Mouse (Mus musculus) liver, adult 2 months (tissue): ENCODE data around the gene Creb3l4. TPM values are rescaled to one million over a fixed set of nuclear protein-coding genes. Genes with fewer than 3 reads are reported as not detected.
"Not testable (repeated sequence)": the region's sequence is repeated elsewhere in the genome, so short reads cannot be mapped to it uniquely, and the experiment has no call there.

Experiments
- DNase-seq: peaks from one replicate; pipeline ENCODE4 v3.0.0-alpha.2; 2011; ENCODE audit warnings: low read depth, low spot score; ENCODE audit errors: extremely low read depth
- H3K27ac ChIP-seq: fragments of 200-500 bp; replicated peaks from 2 replicates; pipeline ENCODE4 v1.5.1; 2012; ENCODE audit warnings: low read depth, mild to moderate bottlenecking, control low read depth, inconsistent platforms, low read length; ENCODE audit not compliant: insufficient read depth
- H3K27me3 ChIP-seq: fragments of 200-500 bp; 2 replicates; pipeline ENCODE4 v1.6.1; 2012; ENCODE audit warnings: mild to moderate bottlenecking, moderate library complexity, low read length, inconsistent platforms; ENCODE audit not compliant: control insufficient read depth, insufficient read depth
- H3K36me3 ChIP-seq: fragments of 200-500 bp; 2 replicates; pipeline ENCODE4 v1.6.1; 2012; ENCODE audit warnings: low read length, inconsistent platforms; ENCODE audit not compliant: control insufficient read depth, insufficient read depth
- H3K4me1 ChIP-seq: fragments of 200-500 bp; 2 replicates; pipeline ENCODE4 v1.6.1; 2011; ENCODE audit warnings: low read length; ENCODE audit not compliant: control insufficient read depth, insufficient read depth
- H3K4me3 ChIP-seq: fragments of 200-500 bp; 2 replicates; pipeline ENCODE4 v1.5.1; 2011; ENCODE audit warnings: low read depth, mild to moderate bottlenecking, control low read depth, low read length, moderate library complexity; ENCODE audit not compliant: insufficient read depth
- H3K79me2 ChIP-seq: fragments of 200-500 bp; 2 replicates; pipeline ENCODE4 v1.6.1; 2012; ENCODE audit warnings: inconsistent platforms, mild to moderate bottlenecking, low read length, moderate library complexity; ENCODE audit not compliant: control insufficient read depth, insufficient read depth
- H3K9ac ChIP-seq: fragments of 200-500 bp; 2 replicates; pipeline ENCODE4 v1.6.1; 2012; ENCODE audit warnings: low read depth, mild to moderate bottlenecking, control low read depth, inconsistent platforms, low read length
- CTCF ChIP-seq: fragments of 200-500 bp; IDR thresholded peaks from 2 replicates; pipeline ENCODE4 v1.5.1; 2011; ENCODE audit warnings: low read depth, low read length, control low read depth
- POLR2A ChIP-seq: fragments of 200-500 bp; IDR thresholded peaks from 2 replicates; pipeline ENCODE4 v1.6.1; 2011; ENCODE audit warnings: low read length, control low read depth; ENCODE audit not compliant: insufficient read depth; ENCODE audit errors: extremely low read depth
- WGBS: fragments of 180-500 bp; shearing (Covaris S2); methylation state at CpG from one replicate; pipeline ENCODE4 v1.1.7; 2018; 5-methylcytosine and 5-hydroxymethylcytosine counted together
- polyA plus RNA-seq: library from polyadenylated mRNA; depleted of rRNA; stranded (reverse); fragments of >200 nt; gene quantifications from 2 replicates; pipeline ENCODE4 v1.2.3, GENCODE M21; 2012
- total RNA-seq: library from RNA; depleted of rRNA; stranded (reverse); fragments of >200 nt; gene quantifications from 2 replicates; pipeline ENCODE4 v1.2.3, GENCODE M21; 2014

The Creb3l4 gene
- total and polyA plus RNA-seq, 2 experiments, result 0.09 to 0.12 TPM

DNA sequence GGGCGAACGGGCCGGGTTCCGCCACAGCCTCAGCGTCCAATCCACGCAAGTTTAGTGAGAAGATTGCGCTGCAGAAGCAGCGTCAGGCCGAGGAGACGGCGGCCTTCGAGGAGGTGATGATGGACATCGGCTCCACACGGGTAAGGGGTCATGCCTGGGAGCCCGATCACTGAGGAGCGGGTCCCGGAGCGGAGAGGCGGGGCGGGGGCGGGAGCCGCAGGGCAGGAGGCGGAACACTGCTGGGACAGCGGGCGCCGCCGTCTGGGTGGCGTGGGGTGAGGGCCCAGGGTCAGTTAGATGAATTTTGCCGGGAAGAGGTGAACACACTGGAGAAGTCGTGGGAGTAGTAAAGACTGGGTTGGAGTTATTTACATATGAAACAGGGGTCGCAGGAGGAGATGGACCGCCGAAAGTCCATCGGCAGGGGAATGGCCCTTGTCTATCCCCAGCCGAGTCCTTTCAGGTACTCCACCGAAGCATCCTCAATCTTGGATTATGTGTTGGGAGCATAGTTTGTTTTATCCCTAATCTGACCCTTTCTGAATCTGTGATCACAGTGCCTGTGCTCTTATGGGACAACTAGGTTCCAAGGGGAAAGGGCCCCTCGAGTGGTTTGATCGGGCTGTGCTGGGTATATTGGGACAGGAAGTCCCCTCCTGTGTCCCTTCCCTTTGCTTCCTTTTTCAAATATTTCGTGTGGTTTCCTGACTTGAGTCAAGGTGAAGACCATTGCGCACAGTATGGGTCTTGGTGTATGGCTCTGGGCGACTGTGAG is 11.3 kb upstream of the Creb3l4 start:
- WGBS, result under 1% methylated on average over 41 of the region's 41 CpGs
- peak overlapping the region; percentile 92 for H3K4me3 ChIP-seq
- H3K79me2 ChIP-seq, result peaks cover 33% of the 10 kb centered on the region; the same call in 1 of the 2 replicates
- H3K36me3 ChIP-seq, result peaks cover 13% of the 10 kb centered on the region
- peak overlapping the region; percentile 91 for H3K9ac ChIP-seq
- DNase-seq, result peak; percentile 50
- H3K27me3 ChIP-seq, result no peaks in the 10 kb centered on the region
- H3K27ac ChIP-seq, result peak overlapping the region; percentile 93
- peaks cover 23% of the 10 kb centered on the region for H3K4me1 ChIP-seq
- no peak for TF ChIP-seq CTCF
- no peak for TF ChIP-seq POLR2A

DNA sequence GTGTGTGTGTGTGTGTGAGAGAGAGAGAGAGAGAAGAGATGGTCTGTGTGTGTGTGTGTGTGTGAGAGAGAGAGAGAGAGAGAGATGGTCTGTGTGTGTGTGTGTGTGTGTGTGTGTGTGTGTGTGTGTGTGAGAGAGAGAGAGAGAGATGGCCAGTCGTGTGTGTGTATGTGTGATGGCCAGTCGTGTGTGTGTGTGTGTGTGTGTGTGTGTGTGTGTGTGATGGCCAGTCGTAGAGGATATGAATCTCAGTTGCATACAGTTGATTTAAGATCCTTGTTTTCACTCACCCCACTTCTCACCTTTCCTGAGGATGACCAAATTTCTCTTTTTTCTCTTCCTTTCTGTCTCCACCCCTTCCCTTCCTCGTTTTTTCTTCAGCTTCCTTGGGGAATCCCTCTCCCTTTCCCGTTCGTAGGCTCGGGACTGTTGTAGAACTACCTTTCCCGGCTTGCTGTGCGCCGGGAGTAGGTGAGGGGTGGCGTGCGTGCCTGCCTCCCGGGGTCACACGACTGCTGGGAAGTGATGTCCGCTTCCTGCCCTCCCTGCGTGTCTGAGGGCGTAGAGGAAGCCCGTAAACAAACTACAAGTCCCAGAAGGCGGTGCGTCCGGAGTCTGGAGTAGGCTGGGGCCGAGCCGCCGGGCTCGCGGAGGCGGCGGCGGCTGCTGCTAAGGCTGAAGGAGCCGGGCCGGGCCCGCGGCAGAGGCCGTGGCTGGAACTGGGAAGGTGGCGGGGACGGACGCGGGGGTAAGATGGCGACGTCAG is 10.5 kb upstream of the Creb3l4 start, which contains the start of gene Crtc2:
TSS of gene Crtc2 (plus strand) at position 511 of the 766 bp plus-strand sequence.
- Histone ChIP-seq H3K27ac (peak within 1 kb of the TSS; percentile 93), H3K9ac (peak within 1 kb of the TSS; percentile 91), H3K79me2 (peaks cover 30% of the 10 kb centered on the region; the same call in 1 of the 2 replicates), H3K4me3 (peak within 1 kb of the TSS; percentile 92), H3K27me3 (no peaks in the 10 kb centered on the region), H3K36me3 (peaks cover 9% of the 10 kb centered on the region; the same call in 1 of the 2 replicates), H3K4me1 (peaks cover 18% of the 10 kb centered on the region)
- peak; percentile 95 for DNase-seq
- TF ChIP-seq CTCF (no peak), POLR2A (peak; percentile 9; the same call in 1 of the 2 replicates)
- WGBS, result under 1% methylated on average over 40 of the region's 40 CpGs

DNA sequence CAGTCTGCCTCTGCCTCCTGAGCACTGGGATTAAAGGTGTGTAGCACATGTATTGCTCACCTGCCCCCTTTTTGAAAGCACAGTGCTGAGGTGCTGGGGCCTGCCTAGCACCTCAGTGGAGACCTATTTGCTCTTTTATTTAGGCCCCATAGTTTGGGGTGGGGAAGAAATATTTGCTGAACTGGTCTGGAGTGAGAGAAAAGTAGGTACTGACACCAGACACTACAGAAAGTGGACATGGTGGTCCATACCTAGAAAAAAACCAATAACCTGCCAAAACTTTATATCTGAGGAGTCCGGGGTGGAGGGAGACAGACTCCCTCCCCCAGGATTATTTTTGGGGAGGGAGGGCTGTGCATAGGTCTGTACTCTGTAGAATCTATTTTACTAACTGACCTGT is 9.9 kb upstream of the Creb3l4 start:
- not testable (repeated sequence) for DNase-seq
- H3K4me1 ChIP-seq, result peaks cover 15% of the 10 kb centered on the region
- 71% methylated on average over 1 of the region's 1 CpGs for WGBS

DNA sequence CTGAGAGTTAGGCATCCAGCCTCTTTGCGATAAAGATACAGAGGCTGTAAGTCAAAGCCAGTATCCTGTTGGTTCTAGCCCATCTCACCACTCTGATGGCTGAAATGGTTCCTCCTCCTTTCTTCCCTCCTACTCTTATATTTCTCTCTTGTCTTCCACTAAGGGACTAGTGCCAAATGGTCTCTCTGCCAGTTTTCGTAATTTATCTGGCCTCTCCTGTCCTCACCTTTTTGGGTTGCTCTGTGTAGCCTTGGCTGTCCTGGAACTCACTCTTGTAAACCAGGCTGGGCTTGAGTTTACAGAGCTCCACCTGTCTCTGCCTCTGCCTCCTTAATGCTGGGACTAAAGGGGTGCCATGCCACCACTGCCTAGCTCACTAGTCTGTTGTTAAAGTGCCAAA is 9.3 kb upstream of the Creb3l4 start:
- not testable (repeated sequence) for H3K9ac ChIP-seq, H3K27ac ChIP-seq, H3K27me3 ChIP-seq, H3K4me3 ChIP-seq, H3K36me3 ChIP-seq
- peaks cover 34% of the 10 kb centered on the region; the same call in 1 of the 2 replicates for H3K79me2 ChIP-seq
- DNase-seq, result peak; percentile 76
- peaks cover 13% of the 10 kb centered on the region for H3K4me1 ChIP-seq
- 53% methylated on average over 2 of the region's 2 CpGs for WGBS

More for the DNA sequence above, 9.9 kb upstream of the Creb3l4 start:
- H3K9ac ChIP-seq, H3K36me3 ChIP-seq, H3K4me3 ChIP-seq, H3K27me3 ChIP-seq: not testable (repeated sequence)
- Histone ChIP-seq H3K79me2 (peaks cover 34% of the 10 kb centered on the region; the same call in 1 of the 2 replicates), H3K27ac (peak overlapping the region; percentile 32; the same call in 1 of the 2 replicates)

- 90% methylated on average over 10 of the region's 12 CpGs for WGBS
- H3K9ac ChIP-seq, H3K4me3 ChIP-seq, H3K27ac ChIP-seq, H3K4me1 ChIP-seq, H3K36me3 ChIP-seq, DNase-seq, H3K27me3 ChIP-seq: not testable (repeated sequence)
- peaks cover 27% of the 10 kb centered on the region; the same call in 1 of the 2 replicates for H3K79me2 ChIP-seq
Observed at GRCm38 (mm10) chr3:90251731-90252226, 8.5 kb upstream of the Creb3l4 start.

GRCm38 (mm10) chr3:90250791-90251190 is 7.5 kb upstream of the Creb3l4 start:
- no peak for TF ChIP-seq CTCF
- no peak for TF ChIP-seq POLR2A
- Histone ChIP-seq H3K27me3 (no peaks in the 10 kb centered on the region), H3K27ac (no peak overlapping the region), H3K4me3 (no peak overlapping the region), H3K79me2 (peaks cover 18% of the 10 kb centered on the region; the same call in 1 of the 2 replicates), H3K9ac (no peak overlapping the region), H3K36me3 (peaks cover 9% of the 10 kb centered on the region; the same call in 1 of the 2 replicates), H3K4me1 (peaks cover 10% of the 10 kb centered on the region)
- 71% methylated on average over 6 of the region's 6 CpGs for WGBS
- DNase-seq, result no peak
